Mouse (Mus musculus): ENCODE data around the gene Rasl10b. TPM values are rescaled to one million over a fixed set of nuclear protein-coding genes. Genes with fewer than 3 reads are reported as not detected.

Gene Rasl10b
- total RNA-seq, 2 experiments from 2014 or later, result not detected

GRCm38 (mm10) chr11:83457912-83458601 is 49.1 kb downstream of the Rasl10b start:
- ATAC-seq (replicated peaks; ENCODE audit: low FRiP score, poor library complexity, severe bottlenecking), result no peak

- ATAC-seq (replicated peaks; ENCODE audit: low FRiP score, poor library complexity, severe bottlenecking), result no peak
Observed at GRCm38 (mm10) chr11:83461462-83462027, 52.6 kb downstream of the Rasl10b start.

GRCm38 (mm10) chr11:83462711-83463244 is 53.8 kb downstream of the Rasl10b start, which contains the start of gene Mmp28:
Mmp28 (minus strand) TSS chr11:83463071.
- no peak for ATAC-seq (replicated peaks; ENCODE audit: low FRiP score, poor library complexity, severe bottlenecking)

- no peak for ATAC-seq (replicated peaks; ENCODE audit: low FRiP score, poor library complexity, severe bottlenecking)
Observed at GRCm38 (mm10) chr11:83465976-83466375, 57.0 kb downstream of the Rasl10b start.

GRCm38 (mm10) chr11:83467120-83467652 is 58.2 kb downstream of the Rasl10b start:
- no peak for ATAC-seq (replicated peaks; ENCODE audit: low FRiP score, poor library complexity, severe bottlenecking)

GRCm38 (mm10) chr11:83468765-83469164 is 59.8 kb downstream of the Rasl10b start:
- no peak for ATAC-seq (replicated peaks; ENCODE audit: low FRiP score, poor library complexity, severe bottlenecking)

Other genes with a start within 250 kb of the Rasl10b start
- 52.5 and 75.0 TPM in 2 replicates for gene Slfn4, start 234.0 kb upstream of the Rasl10b start, total RNA-seq (2015; ENCODE audit: low replicate concordance)
- 22.6 and 27.2 TPM in 2 replicates for gene Slfn4, start 234.0 kb upstream of the Rasl10b start, total RNA-seq (2017; ENCODE audit: low replicate concordance)
- gene Slfn3, start 217.8 kb upstream of the Rasl10b start, total RNA-seq (2015; ENCODE audit: low replicate concordance), result 8.6 and 10.0 TPM in 2 replicates
- 11.9 and 15.3 TPM in 2 replicates for gene Slfn3, start 217.8 kb upstream of the Rasl10b start, total RNA-seq (2017; ENCODE audit: low replicate concordance)
- gene Slfn14, start 122.4 kb upstream of the Rasl10b start, total RNA-seq (2015; ENCODE audit: low replicate concordance), result 616 and 623 TPM in 2 replicates
- gene Slfn14, start 122.4 kb upstream of the Rasl10b start, total RNA-seq (2017; ENCODE audit: low replicate concordance), result 920 and 955 TPM in 2 replicates
- 20.8 and 28.2 TPM in 2 replicates for gene Ap2b1, start 110.1 kb upstream of the Rasl10b start, total RNA-seq (2015; ENCODE audit: low replicate concordance)
- 46.0 and 52.7 TPM in 2 replicates for gene Ap2b1, start 110.1 kb upstream of the Rasl10b start, total RNA-seq (2017; ENCODE audit: low replicate concordance)
- 1.3 and 2.9 TPM in 2 replicates for gene Pex12, start 106.6 kb upstream of the Rasl10b start, total RNA-seq (2015; ENCODE audit: low replicate concordance)
- gene Pex12, start 106.6 kb upstream of the Rasl10b start, total RNA-seq (2017; ENCODE audit: low replicate concordance), result 1.3 and 3.9 TPM in 2 replicates
- gene Gas2l2, start 20.3 kb downstream of the Rasl10b start, total RNA-seq (2015; ENCODE audit: low replicate concordance), result not detected in 2 replicates
- not detected in 2 replicates for gene Gas2l2, start 20.3 kb downstream of the Rasl10b start, total RNA-seq (2017; ENCODE audit: low replicate concordance)
- gene 1700020L24Rik, start 28.5 kb downstream of the Rasl10b start, total RNA-seq (2015; ENCODE audit: low replicate concordance), result 3.8 and 8.2 TPM in 2 replicates
- 8.9 and 24.8 TPM in 2 replicates for gene 1700020L24Rik, start 28.5 kb downstream of the Rasl10b start, total RNA-seq (2017; ENCODE audit: low replicate concordance)
- gene Mmp28, start 53.9 kb downstream of the Rasl10b start, total RNA-seq (2015; ENCODE audit: low replicate concordance), result 0.63 TPM in 1 of 2 replicates, not detected in the other
- gene Mmp28, start 53.9 kb downstream of the Rasl10b start, total RNA-seq (2017; ENCODE audit: low replicate concordance), result 0.42 and 1.7 TPM in 2 replicates
- 20.9 and 35.2 TPM in 2 replicates for gene Taf15, start 63.9 kb downstream of the Rasl10b start, total RNA-seq (2015; ENCODE audit: low replicate concordance)
- gene Taf15, start 63.9 kb downstream of the Rasl10b start, total RNA-seq (2017; ENCODE audit: low replicate concordance), result 24.5 and 33.2 TPM in 2 replicates
- gene Heatr9, start 113.0 kb downstream of the Rasl10b start, total RNA-seq (2015; ENCODE audit: low replicate concordance), result not detected in 2 replicates
- not detected in 2 replicates for gene Heatr9, start 113.0 kb downstream of the Rasl10b start, total RNA-seq (2017; ENCODE audit: low replicate concordance)
- 12.3 TPM in 1 of 2 replicates, not detected in the other for gene Ccl5, start 121.4 kb downstream of the Rasl10b start, total RNA-seq (2015; ENCODE audit: low replicate concordance)
- gene Ccl5, start 121.4 kb downstream of the Rasl10b start, total RNA-seq (2017; ENCODE audit: low replicate concordance), result 5.9 TPM in 1 of 2 replicates, not detected in the other
- gene Ccl9, start 169.5 kb downstream of the Rasl10b start, total RNA-seq (2015; ENCODE audit: low replicate concordance), result 23.6 and 31.3 TPM in 2 replicates
- gene Ccl9, start 169.5 kb downstream of the Rasl10b start, total RNA-seq (2017; ENCODE audit: low replicate concordance), result 22.5 and 31.5 TPM in 2 replicates
- 95.3 and 103 TPM in 2 replicates for gene Ccl6, start 183.9 kb downstream of the Rasl10b start, total RNA-seq (2015; ENCODE audit: low replicate concordance)
- gene Ccl6, start 183.9 kb downstream of the Rasl10b start, total RNA-seq (2017; ENCODE audit: low replicate concordance), result 52.1 and 61.0 TPM in 2 replicates
- gene Rpl9-ps1, start 236.5 kb downstream of the Rasl10b start, total RNA-seq (2015; ENCODE audit: low replicate concordance), result not detected in 2 replicates
- not detected in 2 replicates for gene Rpl9-ps1, start 236.5 kb downstream of the Rasl10b start, total RNA-seq (2017; ENCODE audit: low replicate concordance)
- gene Ccl3, start 240.2 kb downstream of the Rasl10b start, total RNA-seq (2015; ENCODE audit: low replicate concordance), result 48.7 and 55.7 TPM in 2 replicates
- gene Ccl3, start 240.2 kb downstream of the Rasl10b start, total RNA-seq (2017; ENCODE audit: low replicate concordance), result 13.4 and 27.3 TPM in 2 replicates